Mouse (Mus musculus): ENCODE results near the gene Hras. TPM values are rescaled to one million over a fixed set of nuclear protein-coding genes. Genes with fewer than 3 reads are reported as not detected.

The Hras gene
- polyA plus RNA-seq (2012; rRNA removed), result 50.8 and 66.8 TPM in 2 replicates
- 84.4 and 102 TPM in 2 replicates for polyA plus RNA-seq (2014; fragmentation: Nextera tagmentation; extraction: Ambion mirVana)

- peaks cover 26% of the 10 kb centered on the region for H3K36me3 ChIP-seq (replicated peaks; ENCODE audit: control insufficient read depth, insufficient read depth, low read depth)
- H3K9ac ChIP-seq (replicated peaks), result peak within 1 kb of the TSS; percentile 84
- TF ChIP-seq CTCF (IDR thresholded peaks at IDR 0.05; ENCODE audit: low read depth) (no peak; the same call in 1 of the 2 replicates), EP300 (IDR thresholded peaks at IDR 0.05; ENCODE audit: low read depth) (no peak)
- peak within 1 kb of the TSS; percentile 83 for H3K27ac ChIP-seq
- DNase-seq (ENCODE audit: low read depth in 3 of 3, low spot score in 3 of 3) (peak; percentile 96 to 98 (median 97)), ATAC-seq (ENCODE audit: insufficient read depth) (peak; percentile 88)
- under 1% methylated on average over 34 of the region's 39 CpGs for WGBS (ENCODE audit: insufficient replicate concordance)
- H3K4me3 ChIP-seq (ENCODE audit: insufficient read depth in 1 of 2, low read depth in 2 of 2, low read length in 2 of 2), result peak within 1 kb of the TSS; percentile 67 to 88
- H3K4me1 ChIP-seq (replicated peaks; ENCODE audit: control insufficient read depth in 2 of 2, insufficient read depth in 2 of 2, low read length in 1 of 2), result peaks cover 38 to 45% of the 10 kb centered on the region in 2 experiments
- H3K9me3 ChIP-seq (ENCODE audit: control insufficient read depth, low read length), result no peaks in the 10 kb centered on the region
- no peaks in the 10 kb centered on the region for H3K27me3 ChIP-seq (ENCODE audit: control insufficient read depth, insufficient read depth, low read length)
- H3K4me2 ChIP-seq (ENCODE audit: low read depth), result peak within 1 kb of the TSS; percentile 90
These were observed at the start of gene Hras, which contains the start of gene Lrrc56 for GRCm38 (mm10) chr7:141193948-141194347. Gene Hras, minus strand, starts transcription at chr7:141194005. Gene Lrrc56, plus strand, starts transcription at chr7:141194157.

- Histone ChIP-seq H3K9me3 (ENCODE audit: control insufficient read depth, low read length) (no peaks in the 10 kb centered on the region), H3K27ac (no peak overlapping the region), H3K9ac (replicated peaks) (no peak overlapping the region), H3K36me3 (replicated peaks; ENCODE audit: control insufficient read depth, insufficient read depth, low read depth) (peaks cover 53% of the 10 kb centered on the region), H3K4me2 (ENCODE audit: low read depth) (no peak overlapping the region), H3K4me1 (replicated peaks; ENCODE audit: control insufficient read depth in 2 of 2, insufficient read depth in 2 of 2, low read length in 1 of 2) (peaks cover 8 to 12% of the 10 kb centered on the region in 2 experiments), H3K4me3 (ENCODE audit: insufficient read depth in 1 of 2, low read depth in 2 of 2, low read length in 2 of 2) (no peak overlapping the region), H3K27me3 (ENCODE audit: control insufficient read depth, insufficient read depth, low read length) (no peaks in the 10 kb centered on the region)
- 83% methylated on average over 10 of the region's 10 CpGs for WGBS (ENCODE audit: insufficient replicate concordance)
- TF ChIP-seq CTCF (IDR thresholded peaks at IDR 0.05; ENCODE audit: low read depth) (no peak), EP300 (IDR thresholded peaks at IDR 0.05; ENCODE audit: low read depth) (no peak)
- ATAC-seq (ENCODE audit: insufficient read depth) (no peak), DNase-seq (ENCODE audit: low read depth in 3 of 3, low spot score in 3 of 3) (no peak)
These were observed 37.7 kb upstream of the Hras start for GRCm38 (mm10) chr7:141231551-141231950.

GRCm38 (mm10) chr7:141231111-141231510 is 37.3 kb upstream of the Hras start:
- Histone ChIP-seq H3K4me1 (replicated peaks; ENCODE audit: control insufficient read depth in 2 of 2, insufficient read depth in 2 of 2, low read length in 1 of 2) (peaks cover 8 to 12% of the 10 kb centered on the region in 2 experiments), H3K4me2 (ENCODE audit: low read depth) (no peak overlapping the region), H3K9ac (replicated peaks) (no peak overlapping the region), H3K27me3 (ENCODE audit: control insufficient read depth, insufficient read depth, low read length) (no peaks in the 10 kb centered on the region), H3K36me3 (replicated peaks; ENCODE audit: control insufficient read depth, insufficient read depth, low read depth) (peaks cover 49% of the 10 kb centered on the region), H3K4me3 (ENCODE audit: insufficient read depth in 1 of 2, low read depth in 2 of 2, low read length in 2 of 2) (no peak overlapping the region), H3K9me3 (ENCODE audit: control insufficient read depth, low read length) (no peaks in the 10 kb centered on the region), H3K27ac (no peak overlapping the region)
- 88% methylated on average over 3 of the region's 3 CpGs for WGBS (ENCODE audit: insufficient replicate concordance)
- no peak for ATAC-seq (ENCODE audit: insufficient read depth)
- no peak for TF ChIP-seq CTCF (IDR thresholded peaks at IDR 0.05; ENCODE audit: low read depth)
- no peak for TF ChIP-seq EP300 (IDR thresholded peaks at IDR 0.05; ENCODE audit: low read depth)
- no peak for DNase-seq (ENCODE audit: low read depth in 3 of 3, low spot score in 3 of 3)

- Histone ChIP-seq H3K4me1 (replicated peaks; ENCODE audit: control insufficient read depth in 2 of 2, insufficient read depth in 2 of 2, low read length in 1 of 2) (peaks cover 8 to 12% of the 10 kb centered on the region in 2 experiments), H3K4me3 (ENCODE audit: insufficient read depth in 1 of 2, low read depth in 2 of 2, low read length in 2 of 2) (peak overlapping the region in 1 of 2 experiments; percentile 95; a peak in 1 of 4 replicates), H3K27ac (no peak overlapping the region), H3K9ac (replicated peaks) (peak overlapping the region; percentile 97), H3K36me3 (replicated peaks; ENCODE audit: control insufficient read depth, insufficient read depth, low read depth) (peaks cover 46% of the 10 kb centered on the region), H3K4me2 (ENCODE audit: low read depth) (peak overlapping the region; percentile 74), H3K27me3 (ENCODE audit: control insufficient read depth, insufficient read depth, low read length) (no peaks in the 10 kb centered on the region), H3K9me3 (ENCODE audit: control insufficient read depth, low read length) (no peaks in the 10 kb centered on the region)
- DNase-seq (ENCODE audit: low read depth in 3 of 3, low spot score in 3 of 3) (no peak), ATAC-seq (ENCODE audit: insufficient read depth) (no peak)
- TF ChIP-seq CTCF (IDR thresholded peaks at IDR 0.05; ENCODE audit: low read depth), result no peak
- no peak for TF ChIP-seq EP300 (IDR thresholded peaks at IDR 0.05; ENCODE audit: low read depth)
- WGBS (ENCODE audit: insufficient replicate concordance), result 89% methylated on average over 4 of the region's 4 CpGs
These were observed 36.8 kb upstream of the Hras start for GRCm38 (mm10) chr7:141230570-141230969.

- Histone ChIP-seq H3K9ac (replicated peaks) (peak overlapping the region; percentile 97), H3K9me3 (ENCODE audit: control insufficient read depth, low read length) (no peaks in the 10 kb centered on the region), H3K36me3 (replicated peaks; ENCODE audit: control insufficient read depth, insufficient read depth, low read depth) (peaks cover 37% of the 10 kb centered on the region), H3K4me2 (ENCODE audit: low read depth) (peak overlapping the region; percentile 74), H3K27me3 (ENCODE audit: control insufficient read depth, insufficient read depth, low read length) (no peaks in the 10 kb centered on the region), H3K4me3 (ENCODE audit: insufficient read depth in 1 of 2, low read depth in 2 of 2, low read length in 2 of 2) (peak overlapping the region; percentile 92 to 95), H3K4me1 (replicated peaks; ENCODE audit: control insufficient read depth in 2 of 2, insufficient read depth in 2 of 2, low read length in 1 of 2) (peaks cover 8 to 12% of the 10 kb centered on the region in 2 experiments), H3K27ac (no peak overlapping the region)
- TF ChIP-seq CTCF (IDR thresholded peaks at IDR 0.05; ENCODE audit: low read depth) (no peak), EP300 (IDR thresholded peaks at IDR 0.05; ENCODE audit: low read depth) (no peak)
- DNase-seq (ENCODE audit: low read depth in 3 of 3, low spot score in 3 of 3) (no peak), ATAC-seq (ENCODE audit: insufficient read depth) (no peak)
- WGBS (ENCODE audit: insufficient replicate concordance), result 29% methylated on average over 6 of the region's 6 CpGs
These were observed 35.9 kb upstream of the Hras start for GRCm38 (mm10) chr7:141229702-141230101.

Data from liver, embryonic 14.5 days (tissue).